Mouse (Mus musculus): ENCODE results near the gene Uhrf1.

GRCm38 (mm10) chr17:56264020-56264419 is 39.1 kb upstream of the Uhrf1 start:
- TF ChIP-seq MAFK (IDR thresholded peaks at IDR 0.05; ENCODE audit: insufficient read depth, low read depth, low read length) (no peak), HCFC1 (IDR thresholded peaks at IDR 0.05; ENCODE audit: borderline replicate concordance, insufficient read depth, low read length) (0 out of 2 replicates have a peak, but pooled peaks have one; percentile 49), ZC3H11A (IDR thresholded peaks at IDR 0.05; ENCODE audit: borderline replicate concordance, low read depth, low read length) (peak; percentile 35; the same call in 1 of the 2 replicates), ZNF384 (IDR thresholded peaks at IDR 0.05; ENCODE audit: low read depth, low read length) (no peak)

Data from ES-E14 (cell line).